Mouse (Mus musculus) heart, postnatal 0 days (tissue): ENCODE measurements at regions not wholly inside any gene's neighbourhood (a gene's known extent, or its start where the extent isn't known, plus 50 kb on each side); places are given as distances from the start of the nearest gene placed in this dataset.

Experiments used
- CTCF ChIP-seq: IDR thresholded peaks from 2 replicates; pipeline ENCODE4 v1.5.1; 2016; ENCODE audit warnings: antibody characterized with exemption, control low read depth, low read depth
- EP300 ChIP-seq: IDR thresholded peaks from 2 replicates; pipeline ENCODE4 v1.6.1; 2016; ENCODE audit warnings: antibody characterized with exemption, low read depth

DNA sequence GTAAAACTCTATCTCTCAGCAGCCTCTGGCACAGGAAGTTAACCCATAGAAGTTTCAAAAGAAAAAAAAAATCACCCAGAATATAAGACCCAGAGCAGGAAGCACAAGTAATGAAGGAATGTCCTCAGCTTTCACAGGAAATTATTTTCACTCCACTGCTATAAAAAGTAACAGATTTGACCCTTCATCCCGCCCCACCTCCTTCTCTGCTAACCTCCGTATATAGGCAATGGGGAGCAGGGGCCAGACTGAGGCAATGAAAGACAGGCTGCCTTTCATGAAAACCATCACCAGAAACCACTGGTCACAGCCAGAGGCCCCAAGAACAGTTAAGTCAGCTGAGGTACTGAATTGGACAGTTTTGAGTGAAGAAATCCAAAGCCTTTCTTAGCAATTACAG lies 654.9 kb downstream of the Gsdmc2 start:
- TF ChIP-seq EP300 (no peak), CTCF (no peak)
